Mouse (Mus musculus): ENCODE results near the gene Plin2. TPM values are rescaled to one million over a fixed set of nuclear protein-coding genes. Genes with fewer than 3 reads are reported as not detected.
A peak's percentile ranks its signal among the peaks of the same experiment; 100 is the strongest.

The Plin2 gene
- polyA plus RNA-seq, 1 experiment from 2014 or later = 134 TPM

GRCm38 (mm10) chr4:86692931-86693330 lies 23.1 kb upstream of the Plin2 start:
- 78% methylated on average over 7 of the region's 7 CpGs for WGBS (ENCODE audit: insufficient replicate concordance)
- ATAC-seq = no peak

DNA sequence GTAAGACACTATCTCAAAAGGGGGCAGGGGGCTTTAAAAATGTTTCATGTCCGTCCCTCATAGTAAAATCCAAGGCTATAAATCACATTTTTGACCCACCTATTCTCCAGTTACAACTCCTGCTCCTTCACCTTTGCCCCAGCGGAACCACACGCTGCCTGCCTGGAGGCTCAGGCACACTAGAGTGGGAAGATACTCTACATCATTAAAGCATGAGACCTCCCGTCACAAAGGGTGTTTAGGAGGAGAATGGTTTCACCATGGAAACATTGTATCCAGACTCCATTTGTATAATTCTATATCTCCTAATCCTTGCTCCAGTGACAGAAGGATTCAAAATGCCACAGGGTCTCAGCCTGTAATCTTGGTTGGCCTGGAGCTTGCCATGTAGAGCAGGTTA lies 21.4 kb upstream of the Plin2 start:
- 67% methylated on average over 4 of the region's 4 CpGs for WGBS (ENCODE audit: insufficient replicate concordance)

More at GRCm38 (mm10) chr4:86692931-86693330, 23.1 kb upstream of the Plin2 start:
- Histone ChIP-seq H3K4me3 (no peak overlapping the region), H3K4me2 (no peak overlapping the region), H3K4me1 (peaks cover 21% of the 10 kb centered on the region), H3K27ac (no peak overlapping the region), H3K27me3 (replicated peaks) (0 out of 2 replicates have a peak, but pooled peaks cover 3% of the 10 kb centered on the region), H3K9me3 (replicated peaks) (no peaks in the 10 kb centered on the region), H3K9ac (no peak overlapping the region), H3K36me3 (no peaks in the 10 kb centered on the region)

GRCm38 (mm10) chr4:86690768-86691167 lies 20.9 kb upstream of the Plin2 start:
- WGBS (ENCODE audit: insufficient replicate concordance) = 72% methylated on average over 6 of the region's 6 CpGs
- Histone ChIP-seq H3K9me3 (replicated peaks) (no peaks in the 10 kb centered on the region), H3K36me3 (no peaks in the 10 kb centered on the region), H3K9ac (no peak overlapping the region), H3K4me3 (no peak overlapping the region), H3K4me2 (no peak overlapping the region), H3K4me1 (peaks cover 34% of the 10 kb centered on the region), H3K27ac (peak overlapping the region; percentile 68), H3K27me3 (replicated peaks) (peaks cover 3% of the 10 kb centered on the region; the same call in 1 of the 2 replicates)
- ATAC-seq = no peak

More for the DNA sequence above, 21.4 kb upstream of the Plin2 start:
- Histone ChIP-seq H3K36me3 (no peaks in the 10 kb centered on the region), H3K4me3 (no peak overlapping the region), H3K9ac (no peak overlapping the region), H3K4me2 (no peak overlapping the region), H3K4me1 (peaks cover 29% of the 10 kb centered on the region), H3K27me3 (replicated peaks) (peaks cover 3% of the 10 kb centered on the region; the same call in 1 of the 2 replicates), H3K27ac (no peak overlapping the region), H3K9me3 (replicated peaks) (no peaks in the 10 kb centered on the region)
- ATAC-seq = no peak

DNA sequence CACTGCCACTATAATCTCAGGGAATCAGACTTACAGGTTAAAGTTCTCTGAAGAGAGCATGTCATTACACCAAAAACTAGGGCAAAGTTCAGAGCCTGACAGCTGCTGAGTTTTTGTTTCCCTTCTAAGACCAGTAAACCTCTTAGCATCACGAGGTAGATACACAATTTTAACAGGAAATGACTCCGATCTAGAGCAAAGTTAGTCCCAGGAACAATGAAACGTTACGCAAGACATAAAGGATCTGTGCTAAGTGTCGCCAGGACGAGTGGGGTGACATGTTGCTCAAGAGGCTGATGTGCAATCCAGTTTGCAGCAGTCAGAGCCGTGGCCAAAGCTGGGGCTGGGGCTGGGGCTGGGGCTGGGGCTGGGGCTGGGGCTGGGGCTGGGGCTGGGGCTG lies 20.3 kb upstream of the Plin2 start:
- ATAC-seq = peak; percentile 53; the same call in 1 of the 2 replicates
- no peak overlapping the region for H3K4me3 ChIP-seq
- H3K4me2 ChIP-seq = no peak overlapping the region
- peaks cover 38% of the 10 kb centered on the region for H3K4me1 ChIP-seq
- H3K27me3 ChIP-seq (replicated peaks) = peaks cover 3% of the 10 kb centered on the region; the same call in 1 of the 2 replicates
- H3K9me3 ChIP-seq (replicated peaks) = no peaks in the 10 kb centered on the region
- WGBS (ENCODE audit: insufficient replicate concordance) = 19% methylated on average over 7 of the region's 7 CpGs
- H3K27ac ChIP-seq = peak overlapping the region; percentile 68
- no peaks in the 10 kb centered on the region for H3K36me3 ChIP-seq
- H3K9ac ChIP-seq = no peak overlapping the region

- Histone ChIP-seq H3K27ac (peak overlapping the region; percentile 68), H3K9me3 (replicated peaks) (no peaks in the 10 kb centered on the region), H3K27me3 (replicated peaks) (peaks cover 3% of the 10 kb centered on the region; the same call in 1 of the 2 replicates), H3K36me3 (no peaks in the 10 kb centered on the region), H3K4me3 (no peak overlapping the region), H3K4me2 (no peak overlapping the region), H3K9ac (no peak overlapping the region), H3K4me1 (peaks cover 38% of the 10 kb centered on the region)
- 58% methylated on average over 10 of the region's 10 CpGs for WGBS (ENCODE audit: insufficient replicate concordance)
- no peak for ATAC-seq
Observed at GRCm38 (mm10) chr4:86689056-86689735, 19.3 kb upstream of the Plin2 start.

DNA sequence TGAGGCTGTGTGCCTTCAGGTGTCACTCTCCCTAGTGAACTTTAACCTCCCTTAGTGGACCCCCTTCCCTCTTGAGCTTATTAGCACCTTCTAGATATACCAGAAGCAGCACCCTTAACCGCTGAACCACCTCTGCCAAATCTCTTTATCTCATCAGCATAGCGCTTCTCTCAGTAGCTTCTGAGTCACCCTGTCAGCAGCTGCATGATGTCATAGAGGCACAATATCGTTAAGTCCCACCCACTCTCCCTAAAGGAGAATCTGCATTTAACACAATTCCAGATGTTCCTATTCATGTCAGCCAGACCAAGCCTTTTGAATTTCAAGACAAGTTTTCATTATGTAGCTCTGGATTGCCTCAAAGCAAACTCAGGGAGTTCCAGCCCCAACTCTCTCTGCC lies 16.7 kb upstream of the Plin2 start:
- H3K4me3 ChIP-seq = no peak overlapping the region
- H3K4me1 ChIP-seq = peaks cover 47% of the 10 kb centered on the region
- peak; percentile 39; the same call in 1 of the 2 replicates for ATAC-seq
- no peak overlapping the region for H3K4me2 ChIP-seq
- H3K27ac ChIP-seq = no peak overlapping the region
- H3K36me3 ChIP-seq = no peaks in the 10 kb centered on the region
- H3K9me3 ChIP-seq (replicated peaks) = no peaks in the 10 kb centered on the region
- 33% methylated on average over 3 of the region's 3 CpGs for WGBS (ENCODE audit: insufficient replicate concordance)
- no peak overlapping the region for H3K9ac ChIP-seq
- H3K27me3 ChIP-seq (replicated peaks) = peaks cover 3% of the 10 kb centered on the region; the same call in 1 of the 2 replicates

DNA sequence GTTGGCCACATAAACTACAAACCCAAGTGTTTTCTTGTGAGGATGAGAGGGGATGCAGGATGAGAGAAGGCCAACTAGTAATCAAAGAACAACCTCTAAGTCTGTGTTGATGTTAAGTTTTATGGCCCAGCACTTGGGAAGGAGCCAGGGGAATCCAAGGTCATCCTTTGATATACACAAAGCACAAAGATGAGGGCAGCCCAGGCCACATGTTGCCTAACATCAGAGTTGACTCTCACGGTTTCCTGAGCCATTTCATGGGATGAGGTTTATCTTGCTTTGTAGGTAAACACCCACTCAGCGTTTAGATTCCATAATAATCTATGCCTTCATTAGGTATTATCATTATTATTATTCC lies 16.1 kb upstream of the Plin2 start:
- H3K4me3 ChIP-seq = no peak overlapping the region
- H3K4me2 ChIP-seq = no peak overlapping the region
- no peak overlapping the region for H3K9ac ChIP-seq
- no peak for ATAC-seq
- H3K4me1 ChIP-seq = peaks cover 50% of the 10 kb centered on the region
- H3K9me3 ChIP-seq (replicated peaks) = no peaks in the 10 kb centered on the region
- 51% methylated on average over 2 of the region's 2 CpGs for WGBS (ENCODE audit: insufficient replicate concordance)
- H3K36me3 ChIP-seq = no peaks in the 10 kb centered on the region
- peaks cover 3% of the 10 kb centered on the region; the same call in 1 of the 2 replicates for H3K27me3 ChIP-seq (replicated peaks)
- no peak overlapping the region for H3K27ac ChIP-seq

DNA sequence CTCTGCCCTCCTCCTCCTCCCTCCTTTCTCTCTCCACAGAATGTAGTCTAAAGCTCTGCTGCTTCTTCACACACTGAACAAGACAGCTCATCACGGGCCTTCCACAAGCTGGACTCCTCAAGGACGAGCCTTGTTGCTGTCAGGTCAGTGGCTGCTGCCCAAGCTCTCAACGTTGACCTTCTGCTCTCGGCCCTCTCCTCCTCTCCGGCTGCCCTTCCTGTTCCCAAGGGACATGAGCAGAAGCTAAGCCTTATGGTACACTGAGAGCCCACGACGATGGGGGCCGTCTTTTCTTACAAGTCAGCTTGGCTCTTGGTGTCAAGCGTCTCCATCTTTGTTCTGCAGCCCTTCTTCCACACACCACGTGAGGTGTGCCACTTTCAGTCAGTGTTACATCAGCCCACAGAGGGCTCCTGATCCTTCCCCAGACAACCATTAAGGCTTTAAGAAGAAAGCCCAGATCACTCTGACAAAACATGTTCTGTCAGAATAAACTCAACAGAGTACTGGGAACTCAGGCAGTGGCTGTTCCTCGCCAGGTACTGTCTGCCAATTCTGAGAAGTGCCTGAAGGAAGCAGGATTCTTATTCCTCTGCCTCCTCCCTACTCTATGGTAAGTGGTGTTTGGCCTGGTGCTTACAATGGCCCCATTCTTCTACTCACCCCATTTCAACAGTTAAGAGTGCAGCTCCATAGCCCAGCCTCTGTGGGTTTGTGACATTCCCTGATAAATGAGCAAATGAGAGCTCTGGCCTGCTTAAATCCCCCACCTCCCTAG lies 15.6 kb upstream of the Plin2 start:
- H3K4me2 ChIP-seq = no peak overlapping the region
- H3K9ac ChIP-seq = no peak overlapping the region
- peaks cover 46% of the 10 kb centered on the region for H3K4me1 ChIP-seq
- H3K9me3 ChIP-seq (replicated peaks) = no peaks in the 10 kb centered on the region
- no peak overlapping the region for H3K4me3 ChIP-seq
- ATAC-seq = no peak
- no peaks in the 10 kb centered on the region for H3K36me3 ChIP-seq
- 71% methylated on average over 11 of the region's 11 CpGs for WGBS (ENCODE audit: insufficient replicate concordance)
- peaks cover 2% of the 10 kb centered on the region; the same call in 1 of the 2 replicates for H3K27me3 ChIP-seq (replicated peaks)
- no peak overlapping the region for H3K27ac ChIP-seq

GRCm38 (mm10) chr4:86684806-86685205 lies 14.9 kb upstream of the Plin2 start:
- H3K36me3 ChIP-seq = no peaks in the 10 kb centered on the region
- WGBS (ENCODE audit: insufficient replicate concordance) = 77% methylated on average over 6 of the region's 6 CpGs
- H3K9me3 ChIP-seq (replicated peaks) = no peaks in the 10 kb centered on the region
- no peaks in the 10 kb centered on the region; the same call in 1 of the 2 replicates for H3K27me3 ChIP-seq (replicated peaks)
- ATAC-seq = no peak
- peaks cover 40% of the 10 kb centered on the region for H3K4me1 ChIP-seq
- H3K4me3 ChIP-seq = no peak overlapping the region
- H3K9ac ChIP-seq = no peak overlapping the region
- H3K27ac ChIP-seq = no peak overlapping the region
- no peak overlapping the region for H3K4me2 ChIP-seq

GRCm38 (mm10) chr4:86683746-86684145 lies 13.9 kb upstream of the Plin2 start:
- Histone ChIP-seq H3K9ac (no peak overlapping the region), H3K36me3 (no peaks in the 10 kb centered on the region), H3K9me3 (replicated peaks) (no peaks in the 10 kb centered on the region), H3K27me3 (replicated peaks) (no peaks in the 10 kb centered on the region; the same call in 1 of the 2 replicates), H3K4me3 (no peak overlapping the region), H3K4me2 (no peak overlapping the region), H3K27ac (no peak overlapping the region), H3K4me1 (peaks cover 31% of the 10 kb centered on the region)
- no peak for ATAC-seq
- WGBS (ENCODE audit: insufficient replicate concordance) = 80% methylated on average over 5 of the region's 5 CpGs

- H3K9ac ChIP-seq = no peak overlapping the region
- no peak overlapping the region for H3K4me2 ChIP-seq
- 73% methylated on average over 5 of the region's 5 CpGs for WGBS (ENCODE audit: insufficient replicate concordance)
- ATAC-seq = no peak
- H3K27me3 ChIP-seq (replicated peaks) = no peaks in the 10 kb centered on the region; the same call in 1 of the 2 replicates
- no peaks in the 10 kb centered on the region for H3K9me3 ChIP-seq (replicated peaks)
- no peak overlapping the region for H3K27ac ChIP-seq
- no peaks in the 10 kb centered on the region for H3K36me3 ChIP-seq
- H3K4me1 ChIP-seq = peaks cover 31% of the 10 kb centered on the region
- no peak overlapping the region for H3K4me3 ChIP-seq
Observed at GRCm38 (mm10) chr4:86683280-86683679, 13.4 kb upstream of the Plin2 start.

GRCm38 (mm10) chr4:86681846-86682245 lies 12.0 kb upstream of the Plin2 start:
- Histone ChIP-seq H3K36me3 (no peaks in the 10 kb centered on the region), H3K27ac (0 out of 2 replicates have a peak overlapping the region, but pooled peaks have one; percentile 2), H3K9ac (0 out of 2 replicates have a peak overlapping the region, but pooled peaks have one; percentile 19), H3K4me1 (peaks cover 29% of the 10 kb centered on the region), H3K9me3 (replicated peaks) (no peaks in the 10 kb centered on the region), H3K27me3 (replicated peaks) (no peaks in the 10 kb centered on the region), H3K4me3 (no peak overlapping the region), H3K4me2 (no peak overlapping the region)
- WGBS (ENCODE audit: insufficient replicate concordance) = 77% methylated on average over 2 of the region's 2 CpGs
- 0 out of 2 replicates have a peak, but pooled peaks have one; percentile 25 for ATAC-seq
